Mouse (Mus musculus) bone marrow macrophage, adult 2 months (primary cell): ENCODE data around the gene A1cf.

Source experiments
- CTCF ChIP-seq: IDR thresholded peaks from 2 replicates; pipeline ENCODE4 v1.5.1; 2012; ENCODE audit warnings: low read depth, mild to moderate bottlenecking, low read length, moderate library complexity
- POLR2A ChIP-seq: IDR thresholded peaks from 2 replicates; pipeline ENCODE4 v1.6.1; 2012; ENCODE audit warnings: mild to moderate bottlenecking, low read depth, low read length, borderline replicate concordance

- no peak for TF ChIP-seq POLR2A
- no peak for TF ChIP-seq CTCF
Observed at GRCm38 (mm10) chr19:31905671-31906070, 37.1 kb downstream of the A1cf start.
